Mouse (Mus musculus) limb, embryonic 13.5 days (tissue): ENCODE measurements at regions not wholly inside any gene's neighbourhood (a gene's known extent, or its start where the extent isn't known, plus 50 kb on each side); places are given as distances from the start of the nearest gene placed in this dataset.
A peak's percentile ranks its signal among the peaks of the same experiment; 100 is the strongest.

ENCODE experiments used
- ATAC-seq: fragments of 200-750 bp; cut with Nextera tagmentation; 2 replicates; pipeline ENCODE4 v1.8.0; 2017; ENCODE audit warnings: low read depth, moderate number of reproducible peaks, moderate TSS enrichment; ENCODE audit not compliant: low FRiP score
- H3K27ac ChIP-seq: fragments of 300-500 bp; sonication (generic); 2 replicates; pipeline ENCODE4 v1.5.1; 2015; ENCODE audit warnings: inconsistent platforms, mild to moderate bottlenecking, moderate library complexity
- H3K27me3 ChIP-seq: fragments of 300-500 bp; sonication (generic); 2 replicates; pipeline ENCODE4 v1.6.1; 2015; ENCODE audit warnings: mild to moderate bottlenecking, inconsistent platforms
- H3K36me3 ChIP-seq: fragments of 300-500 bp; sonication (generic); 2 replicates; pipeline ENCODE4 v1.6.1; 2015; ENCODE audit warnings: inconsistent platforms, mild to moderate bottlenecking, moderate library complexity
- H3K4me1 ChIP-seq: fragments of 300-500 bp; sonication (generic); 2 replicates; pipeline ENCODE4 v1.6.1; 2015; ENCODE audit warnings: inconsistent platforms
- H3K4me2 ChIP-seq: fragments of 300-500 bp; sonication (generic); replicated peaks from 2 replicates; pipeline ENCODE4 v1.6.1; 2015; ENCODE audit warnings: inconsistent platforms, mild to moderate bottlenecking, moderate library complexity
- H3K4me3 ChIP-seq: fragments of 300-500 bp; sonication (generic); 2 replicates; pipeline ENCODE4 v1.5.1; 2015; ENCODE audit warnings: moderate library complexity, mild to moderate bottlenecking, inconsistent platforms
- H3K9ac ChIP-seq: fragments of 300-500 bp; sonication (generic); 2 replicates; pipeline ENCODE4 v1.6.1; 2015; ENCODE audit warnings: mild to moderate bottlenecking, inconsistent platforms
- H3K9me3 ChIP-seq: fragments of 300-500 bp; sonication (generic); 2 replicates; pipeline ENCODE4 v1.6.1; 2016; ENCODE audit warnings: inconsistent platforms
- WGBS: fragments of 180-500 bp; shearing (Covaris S2); methylation state at CpG from one replicate; pipeline ENCODE4 v1.1.7; 2015; 5-methylcytosine and 5-hydroxymethylcytosine counted together

- H3K4me2 ChIP-seq = no peak overlapping the region
- H3K27ac ChIP-seq = no peak overlapping the region
- peaks cover 14% of the 10 kb centered on the region for H3K4me1 ChIP-seq
- H3K9me3 ChIP-seq = no peaks in the 10 kb centered on the region
- no peak overlapping the region for H3K4me3 ChIP-seq
- H3K9ac ChIP-seq = no peak overlapping the region
- WGBS = 61% methylated on average over 5 of the region's 5 CpGs
- H3K36me3 ChIP-seq = no peaks in the 10 kb centered on the region
- peaks cover 79% of the 10 kb centered on the region for H3K27me3 ChIP-seq
- no peak for ATAC-seq
These were observed 145.1 kb downstream of the Efnb1 start for GRCm38 (mm10) chrX:99280991-99281390.

- H3K4me2 ChIP-seq = no peak overlapping the region
- no peak overlapping the region for H3K27ac ChIP-seq
- no peak overlapping the region for H3K9ac ChIP-seq
- peaks cover 9% of the 10 kb centered on the region for H3K4me1 ChIP-seq
- no peaks in the 10 kb centered on the region for H3K36me3 ChIP-seq
- no peaks in the 10 kb centered on the region for H3K9me3 ChIP-seq
- WGBS = 49% methylated on average over 5 of the region's 5 CpGs
- no peak for ATAC-seq
- H3K4me3 ChIP-seq = no peak overlapping the region
- H3K27me3 ChIP-seq = peaks cover 79% of the 10 kb centered on the region
These were observed 144.6 kb downstream of the Efnb1 start for GRCm38 (mm10) chrX:99280543-99280942.

DNA sequence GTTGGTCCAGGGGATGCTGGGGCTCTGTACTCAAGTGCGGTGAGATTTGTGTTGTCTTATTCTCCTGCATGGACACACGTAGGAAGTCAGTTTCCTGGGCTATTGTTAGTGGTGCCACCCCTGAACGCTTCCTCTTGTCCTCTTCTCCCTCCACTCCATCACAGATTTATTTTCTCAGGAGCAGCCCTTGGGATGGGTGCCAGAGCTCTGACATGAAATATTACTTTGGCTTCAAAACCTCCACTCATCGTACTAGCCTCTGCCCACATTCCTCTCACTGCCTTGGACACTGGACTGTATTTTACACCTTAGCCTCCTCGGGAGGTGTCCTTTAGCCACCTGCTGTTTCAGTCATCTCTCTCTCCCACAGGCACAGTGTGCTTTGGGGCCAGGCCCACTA, 139.6 kb downstream of the Efnb1 start:
- Histone ChIP-seq H3K27ac (no peak overlapping the region), H3K9ac (no peak overlapping the region), H3K4me2 (no peak overlapping the region), H3K4me3 (no peak overlapping the region), H3K9me3 (no peaks in the 10 kb centered on the region), H3K27me3 (peaks cover 63% of the 10 kb centered on the region), H3K36me3 (no peaks in the 10 kb centered on the region), H3K4me1 (no peaks in the 10 kb centered on the region)
- WGBS = 86% methylated on average over 5 of the region's 5 CpGs
- no peak for ATAC-seq

DNA sequence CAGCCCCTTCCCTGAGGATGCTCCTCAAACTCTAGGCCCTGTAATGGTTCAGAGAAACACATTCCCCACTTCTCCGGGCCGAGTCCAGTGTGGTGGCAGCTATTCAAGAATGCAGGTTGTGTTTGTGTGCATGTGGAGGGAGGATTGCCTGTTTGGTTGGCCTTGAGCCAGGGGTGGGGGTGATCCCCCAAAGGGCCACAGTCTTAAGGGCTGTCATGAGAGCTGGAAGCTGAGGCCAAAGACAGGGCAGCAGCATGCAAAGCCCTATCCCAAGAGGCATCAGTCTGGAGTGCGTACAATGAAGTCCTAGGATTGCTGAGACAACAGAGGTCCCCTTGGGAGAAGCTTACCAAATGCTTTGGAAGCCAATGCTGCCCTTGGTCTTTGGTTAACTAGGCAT, 136.0 kb downstream of the Efnb1 start:
- H3K27me3 ChIP-seq = peaks cover 36% of the 10 kb centered on the region
- H3K36me3 ChIP-seq = no peaks in the 10 kb centered on the region
- H3K4me3 ChIP-seq = no peak overlapping the region
- 59% methylated on average over 3 of the region's 3 CpGs for WGBS
- H3K9me3 ChIP-seq = no peaks in the 10 kb centered on the region
- ATAC-seq = no peak
- H3K9ac ChIP-seq = no peak overlapping the region
- no peak overlapping the region for H3K27ac ChIP-seq
- H3K4me1 ChIP-seq = no peaks in the 10 kb centered on the region
- H3K4me2 ChIP-seq = no peak overlapping the region

- Histone ChIP-seq H3K4me2 (no peak overlapping the region), H3K36me3 (no peaks in the 10 kb centered on the region), H3K4me1 (no peaks in the 10 kb centered on the region), H3K27me3 (peaks cover 60% of the 10 kb centered on the region), H3K4me3 (no peak overlapping the region), H3K9ac (no peak overlapping the region), H3K9me3 (no peaks in the 10 kb centered on the region), H3K27ac (no peak overlapping the region)
- no peak; the same call in 1 of the 2 replicates for ATAC-seq
- WGBS = 37% methylated on average over 5 of the region's 5 CpGs
These were observed 113.2 kb downstream of the Efnb1 start for GRCm38 (mm10) chrX:99249038-99249607.

DNA sequence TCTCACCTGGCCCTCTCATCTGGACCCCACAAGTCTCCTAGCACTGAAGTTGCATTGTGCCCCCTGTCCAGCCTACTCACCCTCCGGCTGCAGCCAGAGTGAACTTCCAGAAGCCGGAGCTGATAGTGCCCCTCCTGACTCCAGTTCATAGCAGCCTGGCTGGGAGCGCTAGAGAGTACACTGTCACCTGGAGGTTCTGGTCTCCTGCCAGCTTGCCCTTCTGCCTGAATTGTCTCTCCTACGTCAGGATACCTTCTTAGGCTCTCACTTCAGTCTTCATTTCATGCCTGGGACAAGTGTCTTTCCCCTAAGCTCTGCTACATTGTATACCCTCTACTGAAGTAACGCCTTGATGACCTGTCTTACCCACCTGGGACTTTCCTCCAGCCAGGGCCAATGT, 112.3 kb downstream of the Efnb1 start:
- ATAC-seq = no peak
- Histone ChIP-seq H3K4me2 (no peak overlapping the region), H3K4me1 (no peaks in the 10 kb centered on the region), H3K4me3 (no peak overlapping the region), H3K9me3 (no peaks in the 10 kb centered on the region), H3K9ac (no peak overlapping the region), H3K27me3 (peaks cover 57% of the 10 kb centered on the region), H3K27ac (no peak overlapping the region), H3K36me3 (no peaks in the 10 kb centered on the region)
- 81% methylated on average over 5 of the region's 5 CpGs for WGBS

- 60% methylated on average over 2 of the region's 2 CpGs for WGBS
These were observed 110.8 kb downstream of the Efnb1 start for GRCm38 (mm10) chrX:99246704-99247103.

DNA sequence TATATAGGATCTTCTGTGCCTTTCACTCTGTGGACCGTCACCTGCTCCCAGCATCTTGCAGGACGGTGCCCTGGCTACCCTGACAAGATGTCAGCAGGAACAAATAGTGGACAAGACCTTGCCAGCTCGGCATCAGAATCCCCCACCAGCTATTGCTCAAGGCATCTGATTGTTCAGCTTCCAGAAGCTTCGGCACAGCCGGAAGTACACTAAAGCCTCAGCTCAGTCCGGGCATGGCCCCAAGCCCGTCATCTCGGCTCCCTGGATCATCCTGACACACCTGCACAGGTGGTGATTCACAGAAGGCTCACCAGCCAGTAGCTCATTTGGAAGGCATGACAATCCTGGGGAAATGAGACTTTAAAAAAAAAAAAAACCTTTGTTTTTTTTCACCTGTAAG, 110.1 kb downstream of the Efnb1 start:
- Histone ChIP-seq H3K27ac (no peak overlapping the region), H3K9me3 (no peaks in the 10 kb centered on the region), H3K4me3 (no peak overlapping the region), H3K4me2 (no peak overlapping the region), H3K36me3 (no peaks in the 10 kb centered on the region), H3K9ac (no peak overlapping the region), H3K27me3 (peaks cover 53% of the 10 kb centered on the region), H3K4me1 (0 out of 2 replicates have a peak, but pooled peaks cover 8% of the 10 kb centered on the region)
- no peak for ATAC-seq
- WGBS = 88% methylated on average over 8 of the region's 8 CpGs

More at GRCm38 (mm10) chrX:99246704-99247103, 110.8 kb downstream of the Efnb1 start:
- H3K4me2 ChIP-seq = no peak overlapping the region
- H3K27ac ChIP-seq = no peak overlapping the region
- no peak for ATAC-seq
- H3K9me3 ChIP-seq = no peaks in the 10 kb centered on the region
- peaks cover 52% of the 10 kb centered on the region for H3K27me3 ChIP-seq
- no peaks in the 10 kb centered on the region for H3K36me3 ChIP-seq
- 0 out of 2 replicates have a peak, but pooled peaks cover 2% of the 10 kb centered on the region for H3K4me1 ChIP-seq
- H3K9ac ChIP-seq = no peak overlapping the region
- H3K4me3 ChIP-seq = no peak overlapping the region

DNA sequence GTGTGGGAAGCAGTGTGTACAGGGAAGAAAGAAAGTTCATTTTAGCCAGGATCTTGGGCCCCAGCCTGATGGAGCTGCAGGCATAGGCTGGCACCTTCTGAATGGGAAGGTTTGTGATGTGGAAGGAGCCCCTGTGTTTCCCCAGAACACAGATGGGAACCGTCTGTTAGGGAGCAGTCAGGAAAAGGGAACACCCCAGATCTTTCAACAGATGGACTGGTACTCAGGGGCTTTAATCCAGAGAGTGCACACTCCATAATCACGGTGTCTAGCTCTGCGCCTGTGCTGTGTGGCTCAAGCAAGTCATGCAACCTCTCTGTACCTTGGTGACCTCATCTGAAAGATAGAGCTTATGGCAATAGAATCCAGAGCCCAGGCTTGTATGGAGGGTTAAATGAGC, 109.6 kb downstream of the Efnb1 start:
- H3K4me2 ChIP-seq = no peak overlapping the region
- H3K27me3 ChIP-seq = peaks cover 55% of the 10 kb centered on the region
- WGBS = 89% methylated on average over 3 of the region's 3 CpGs
- no peak overlapping the region for H3K9ac ChIP-seq
- ATAC-seq = no peak
- H3K4me1 ChIP-seq = 0 out of 2 replicates have a peak, but pooled peaks cover 8% of the 10 kb centered on the region
- H3K27ac ChIP-seq = no peak overlapping the region
- H3K4me3 ChIP-seq = no peak overlapping the region
- H3K36me3 ChIP-seq = no peaks in the 10 kb centered on the region
- no peaks in the 10 kb centered on the region for H3K9me3 ChIP-seq

DNA sequence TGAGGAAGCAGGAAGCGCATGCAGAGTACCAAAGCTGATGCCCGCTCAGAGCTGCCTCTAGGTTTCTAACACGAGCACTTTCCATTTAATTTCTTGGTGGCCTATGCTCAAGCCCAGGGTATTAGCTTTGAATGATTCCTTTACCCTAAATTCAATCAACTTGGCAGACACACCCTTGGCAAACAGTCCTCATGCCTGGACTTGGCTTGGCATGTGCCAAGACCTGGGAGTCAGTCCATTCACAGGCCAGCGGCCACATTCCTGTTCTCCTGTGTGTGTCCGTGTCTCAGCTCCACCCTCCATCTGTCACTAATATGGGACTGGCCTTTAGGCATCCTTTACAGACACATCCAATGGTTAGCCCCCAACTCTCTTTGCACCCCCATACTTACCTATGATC, 107.3 kb downstream of the Efnb1 start:
- 87% methylated on average over 5 of the region's 5 CpGs for WGBS
- Histone ChIP-seq H3K4me1 (0 out of 2 replicates have a peak, but pooled peaks cover 8% of the 10 kb centered on the region), H3K27me3 (peaks cover 62% of the 10 kb centered on the region), H3K9ac (no peak overlapping the region), H3K36me3 (no peaks in the 10 kb centered on the region), H3K4me2 (no peak overlapping the region), H3K27ac (no peak overlapping the region), H3K4me3 (no peak overlapping the region), H3K9me3 (no peaks in the 10 kb centered on the region)
- no peak for ATAC-seq

- H3K36me3 ChIP-seq = no peaks in the 10 kb centered on the region
- ATAC-seq = peak; percentile 51; the same call in 1 of the 2 replicates
- H3K4me2 ChIP-seq = no peak overlapping the region
- no peak overlapping the region for H3K9ac ChIP-seq
- 29% methylated on average over 5 of the region's 5 CpGs for WGBS
- no peaks in the 10 kb centered on the region for H3K9me3 ChIP-seq
- H3K27ac ChIP-seq = no peak overlapping the region; the same call in 1 of the 2 replicates
- H3K4me3 ChIP-seq = no peak overlapping the region
- 0 out of 2 replicates have a peak, but pooled peaks cover 8% of the 10 kb centered on the region for H3K4me1 ChIP-seq
- H3K27me3 ChIP-seq = peaks cover 57% of the 10 kb centered on the region
These were observed 105.8 kb downstream of the Efnb1 start for GRCm38 (mm10) chrX:99241684-99242118.

DNA sequence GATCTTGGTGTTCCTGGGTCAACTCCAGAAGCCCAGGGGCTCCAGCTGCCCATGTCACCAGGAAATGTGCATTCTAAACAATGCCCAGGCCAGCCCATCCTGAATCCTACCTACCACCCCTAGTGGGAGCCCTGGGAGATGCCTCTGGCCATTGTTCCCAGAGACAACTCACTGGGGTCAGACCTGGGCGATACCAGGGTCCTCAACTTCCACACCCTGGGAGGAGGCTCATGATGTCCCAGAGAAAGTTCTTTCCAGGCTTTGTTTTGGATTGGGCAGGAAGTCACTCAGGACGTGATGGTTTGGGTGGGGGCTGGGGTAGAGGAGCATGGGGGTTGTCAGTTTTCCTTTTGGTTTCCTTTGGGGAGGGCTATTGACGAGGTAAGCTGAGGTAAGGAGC, 97.1 kb downstream of the Efnb1 start:
- Histone ChIP-seq H3K9me3 (no peaks in the 10 kb centered on the region), H3K4me1 (peaks cover 8% of the 10 kb centered on the region; the same call in 1 of the 2 replicates), H3K36me3 (no peaks in the 10 kb centered on the region), H3K4me3 (no peak overlapping the region), H3K27me3 (peaks cover 44% of the 10 kb centered on the region), H3K4me2 (no peak overlapping the region), H3K27ac (no peak overlapping the region), H3K9ac (no peak overlapping the region)
- 70% methylated on average over 3 of the region's 3 CpGs for WGBS
- ATAC-seq = no peak

GRCm38 (mm10) chrX:99232331-99232730, 96.4 kb downstream of the Efnb1 start:
- H3K36me3 ChIP-seq = no peaks in the 10 kb centered on the region
- no peak overlapping the region for H3K27ac ChIP-seq
- H3K4me3 ChIP-seq = no peak overlapping the region
- H3K9ac ChIP-seq = no peak overlapping the region
- no peak for ATAC-seq
- H3K4me1 ChIP-seq = peaks cover 12% of the 10 kb centered on the region
- no peak overlapping the region for H3K4me2 ChIP-seq
- no peaks in the 10 kb centered on the region for H3K9me3 ChIP-seq
- peaks cover 49% of the 10 kb centered on the region for H3K27me3 ChIP-seq
- WGBS = 19% methylated on average over 7 of the region's 7 CpGs
